Mouse (Mus musculus): ENCODE measurements around the gene Lrba. TPM values are rescaled to one million over a fixed set of nuclear protein-coding genes. Genes with fewer than 3 reads are reported as not detected.

Lrba gene
- polyA plus RNA-seq, 1 experiment from 2014 or later = 2.6 TPM

GRCm38 (mm10) chr3:86317636-86318035 lies 93.2 kb downstream of the Lrba start:
- H3K27ac ChIP-seq (replicated peaks) = no peak overlapping the region
- ATAC-seq (ENCODE audit: low FRiP score, low TSS enrichment) = no peak
- H3K4me2 ChIP-seq (replicated peaks; ENCODE audit: low read depth) = no peak overlapping the region
- H3K27me3 ChIP-seq (ENCODE audit: control insufficient read depth, insufficient read depth, low read length) = no peaks in the 10 kb centered on the region
- no peak for DNase-seq (ENCODE audit: low spot score)
- no peak overlapping the region for H3K9ac ChIP-seq (ENCODE audit: low read length)
- no peaks in the 10 kb centered on the region for H3K9me3 ChIP-seq (ENCODE audit: control insufficient read depth, low read length)
- TF ChIP-seq EP300 (optimal IDR thresholded peaks at IDR 0.05) (no peak), CTCF (IDR thresholded peaks at IDR 0.05; ENCODE audit: low read depth) (no peak)
- H3K36me3 ChIP-seq (ENCODE audit: control insufficient read depth, insufficient read depth, low read length) = no peaks in the 10 kb centered on the region
- no peaks in the 10 kb centered on the region for H3K4me1 ChIP-seq (replicated peaks; ENCODE audit: control insufficient read depth, insufficient read depth)
- WGBS = 80% methylated on average over 5 of the region's 5 CpGs
- no peak overlapping the region for H3K4me3 ChIP-seq (ENCODE audit: low read depth, low read length)

- no peak for TF ChIP-seq EP300 (optimal IDR thresholded peaks at IDR 0.05)
- TF ChIP-seq CTCF (IDR thresholded peaks at IDR 0.05; ENCODE audit: low read depth) = peak; percentile 67
- Histone ChIP-seq H3K27ac (replicated peaks) (no peak overlapping the region), H3K4me1 (replicated peaks; ENCODE audit: control insufficient read depth, insufficient read depth) (no peaks in the 10 kb centered on the region), H3K36me3 (ENCODE audit: control insufficient read depth, insufficient read depth, low read length) (no peaks in the 10 kb centered on the region), H3K27me3 (ENCODE audit: control insufficient read depth, insufficient read depth, low read length) (no peaks in the 10 kb centered on the region), H3K9ac (ENCODE audit: low read length) (no peak overlapping the region), H3K4me2 (replicated peaks; ENCODE audit: low read depth) (no peak overlapping the region), H3K4me3 (ENCODE audit: low read depth, low read length) (no peak overlapping the region), H3K9me3 (ENCODE audit: control insufficient read depth, low read length) (no peaks in the 10 kb centered on the region)
- ATAC-seq (ENCODE audit: low FRiP score, low TSS enrichment) (no peak), DNase-seq (ENCODE audit: low spot score) (no peak)
- 42% methylated on average over 1 of the region's 1 CpGs for WGBS
These were observed 104.1 kb downstream of the Lrba start for GRCm38 (mm10) chr3:86328531-86328930.

DNA sequence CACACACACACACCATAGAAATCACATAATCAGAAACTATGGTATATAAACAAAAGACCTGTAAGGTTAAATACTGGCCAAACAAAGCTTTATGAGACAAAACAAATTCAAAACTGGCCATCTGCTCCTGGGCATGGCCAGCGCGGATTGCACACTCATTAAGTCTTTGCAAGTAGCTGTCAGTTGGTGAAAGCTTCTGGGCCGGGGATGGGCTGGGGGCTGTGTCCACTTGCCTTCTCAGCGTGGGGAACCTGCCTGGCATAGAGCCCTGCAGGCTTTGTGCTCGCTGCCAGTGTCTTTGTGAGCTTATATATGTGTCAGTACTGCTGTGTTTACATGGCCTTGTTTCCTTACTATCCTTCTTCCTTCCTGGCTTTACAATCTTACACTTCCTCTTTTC lies 118.8 kb downstream of the Lrba start:
- Histone ChIP-seq H3K36me3 (ENCODE audit: control insufficient read depth, insufficient read depth, low read length) (no peaks in the 10 kb centered on the region), H3K27me3 (ENCODE audit: control insufficient read depth, insufficient read depth, low read length) (no peaks in the 10 kb centered on the region), H3K4me1 (replicated peaks; ENCODE audit: control insufficient read depth, insufficient read depth) (no peaks in the 10 kb centered on the region), H3K4me3 (ENCODE audit: low read depth, low read length) (no peak overlapping the region), H3K27ac (replicated peaks) (no peak overlapping the region), H3K9me3 (ENCODE audit: control insufficient read depth, low read length) (no peaks in the 10 kb centered on the region), H3K4me2 (replicated peaks; ENCODE audit: low read depth) (no peak overlapping the region), H3K9ac (ENCODE audit: low read length) (no peak overlapping the region)
- TF ChIP-seq CTCF (IDR thresholded peaks at IDR 0.05; ENCODE audit: low read depth) (no peak), EP300 (optimal IDR thresholded peaks at IDR 0.05) (no peak)
- DNase-seq (ENCODE audit: low spot score) (no peak), ATAC-seq (ENCODE audit: low FRiP score, low TSS enrichment) (no peak)
- WGBS = 50% methylated on average over 5 of the region's 5 CpGs

- H3K27ac ChIP-seq (replicated peaks) = no peak overlapping the region
- 31% methylated on average over 5 of the region's 5 CpGs for whole genome bisulfite sequencing
- no peaks in the 10 kb centered on the region for H3K27me3 ChIP-seq (ENCODE audit: control insufficient read depth, insufficient read depth, low read length)
- H3K36me3 ChIP-seq (ENCODE audit: control insufficient read depth, insufficient read depth, low read length) = no peaks in the 10 kb centered on the region
- H3K9ac ChIP-seq (ENCODE audit: low read length) = no peak overlapping the region
- ATAC-seq (ENCODE audit: low FRiP score, low TSS enrichment) (no peak), DNase-seq (ENCODE audit: low spot score) (no peak)
- no peak for TF ChIP-seq CTCF (IDR thresholded peaks at IDR 0.05; ENCODE audit: low read depth)
- TF ChIP-seq EP300 (optimal IDR thresholded peaks at IDR 0.05) = no peak
- no peak overlapping the region for H3K4me3 ChIP-seq (ENCODE audit: low read depth, low read length)
- H3K4me2 ChIP-seq (replicated peaks; ENCODE audit: low read depth) = no peak overlapping the region
- no peaks in the 10 kb centered on the region for H3K4me1 ChIP-seq (replicated peaks; ENCODE audit: control insufficient read depth, insufficient read depth)
- H3K9me3 ChIP-seq (ENCODE audit: control insufficient read depth, low read length) = no peaks in the 10 kb centered on the region
These were observed 138.0 kb downstream of the Lrba start for GRCm38 (mm10) chr3:86362486-86362885.

- Histone ChIP-seq H3K4me1 (replicated peaks; ENCODE audit: control insufficient read depth, insufficient read depth) (no peaks in the 10 kb centered on the region), H3K27me3 (ENCODE audit: control insufficient read depth, insufficient read depth, low read length) (no peaks in the 10 kb centered on the region), H3K4me3 (ENCODE audit: low read depth, low read length) (no peak overlapping the region), H3K9ac (ENCODE audit: low read length) (no peak overlapping the region), H3K36me3 (ENCODE audit: control insufficient read depth, insufficient read depth, low read length) (no peaks in the 10 kb centered on the region), H3K4me2 (replicated peaks; ENCODE audit: low read depth) (no peak overlapping the region), H3K9me3 (ENCODE audit: control insufficient read depth, low read length) (no peaks in the 10 kb centered on the region), H3K27ac (replicated peaks) (no peak overlapping the region)
- DNase-seq (ENCODE audit: low spot score) (no peak), ATAC-seq (ENCODE audit: low FRiP score, low TSS enrichment) (no peak)
- 55% methylated on average over 2 of the region's 2 CpGs for WGBS
- TF ChIP-seq EP300 (optimal IDR thresholded peaks at IDR 0.05) = no peak
- no peak for TF ChIP-seq CTCF (IDR thresholded peaks at IDR 0.05; ENCODE audit: low read depth)
These were observed 147.0 kb downstream of the Lrba start for GRCm38 (mm10) chr3:86371466-86371865.

GRCm38 (mm10) chr3:86375276-86375675 lies 150.8 kb downstream of the Lrba start:
- H3K4me3 ChIP-seq (ENCODE audit: low read depth, low read length) = no peak overlapping the region
- no peak overlapping the region for H3K4me2 ChIP-seq (replicated peaks; ENCODE audit: low read depth)
- no peaks in the 10 kb centered on the region for H3K4me1 ChIP-seq (replicated peaks; ENCODE audit: control insufficient read depth, insufficient read depth)
- 64% methylated on average over 2 of the region's 2 CpGs for WGBS
- DNase-seq (ENCODE audit: low spot score) (no peak), ATAC-seq (ENCODE audit: low FRiP score, low TSS enrichment) (no peak)
- no peaks in the 10 kb centered on the region for H3K36me3 ChIP-seq (ENCODE audit: control insufficient read depth, insufficient read depth, low read length)
- no peaks in the 10 kb centered on the region for H3K27me3 ChIP-seq (ENCODE audit: control insufficient read depth, insufficient read depth, low read length)
- TF ChIP-seq CTCF (IDR thresholded peaks at IDR 0.05; ENCODE audit: low read depth) = no peak
- no peak for TF ChIP-seq EP300 (optimal IDR thresholded peaks at IDR 0.05)
- no peak overlapping the region for H3K27ac ChIP-seq (replicated peaks)
- no peak overlapping the region for H3K9ac ChIP-seq (ENCODE audit: low read length)
- no peaks in the 10 kb centered on the region for H3K9me3 ChIP-seq (ENCODE audit: control insufficient read depth, low read length)
